Mouse (Mus musculus) olfactory bulb, adult 2 months (tissue): ENCODE measurements around the gene Hyal1. TPM values are rescaled to one million over a fixed set of nuclear protein-coding genes. Genes with fewer than 3 reads are reported as not detected.

Experiments used
- H3K27ac ChIP-seq: fragments of 200-500 bp; 2 replicates; pipeline ENCODE4 v1.5.1; 2012; ENCODE audit warnings: low read depth, low read length; ENCODE audit not compliant: insufficient read depth
- H3K4me1 ChIP-seq: fragments of 200-500 bp; 2 replicates; pipeline ENCODE4 v1.6.1; 2012; ENCODE audit warnings: low read length; ENCODE audit not compliant: control insufficient read depth, insufficient read depth
- H3K4me3 ChIP-seq: fragments of 200-500 bp; 2 replicates; pipeline ENCODE4 v1.5.1; 2012; ENCODE audit warnings: mild to moderate bottlenecking, low read depth, low read length, moderate library complexity; ENCODE audit not compliant: insufficient read depth
- CTCF ChIP-seq: fragments of 200-500 bp; IDR thresholded peaks from 2 replicates; pipeline ENCODE4 v1.5.1; 2012; ENCODE audit warnings: low read depth, mild to moderate bottlenecking, low read length, moderate library complexity; ENCODE audit not compliant: insufficient read depth
- POLR2A ChIP-seq: fragments of 200-500 bp; IDR thresholded peaks from 2 replicates; pipeline ENCODE4 v1.6.1; 2012; ENCODE audit warnings: mild to moderate bottlenecking, low read depth, low read length, moderate library complexity; ENCODE audit not compliant: insufficient read depth
- WGBS: fragments of 180-500 bp; shearing (Covaris S2); methylation state at CpG from one replicate; pipeline ENCODE4 v1.1.7; 2018; 5-methylcytosine and 5-hydroxymethylcytosine counted together
- polyA plus RNA-seq: library from polyadenylated mRNA; stranded (reverse); fragments of >200 nt; gene quantifications from 2 replicates; pipeline ENCODE4 v1.2.4, GENCODE M21; 2012; ENCODE audit warnings: low replicate concordance; ENCODE audit not compliant: missing spikeins, insufficient read depth, insufficient read length

The Hyal1 gene
- polyA plus RNA-seq, result not detected in 2 replicates

- WGBS, result 29% methylated on average over 16 of the region's 16 CpGs
- TF ChIP-seq CTCF (no peak), POLR2A (no peak)
- Histone ChIP-seq H3K4me3 (peak within 1 kb of the TSS; percentile 21), H3K4me1 (peaks cover 13% of the 10 kb centered on the region), H3K27ac (peak within 1 kb of the TSS; percentile 7; the same call in 1 of the 2 replicates)
These were observed at the start of gene Hyal1 for GRCm38 (mm10) chr9:107576357-107577107. TSS of gene Hyal1 (plus strand) at chr9:107576927.

- H3K4me1 ChIP-seq, result peaks cover 25% of the 10 kb centered on the region
These were observed 42.8 kb upstream of the Hyal1 start, which contains the start of gene Tmem115 for GRCm38 (mm10) chr9:107533791-107534407. TSS of gene Tmem115 (plus strand) at chr9:107533945.

GRCm38 (mm10) chr9:107534408-107535202, 42.1 kb upstream of the Hyal1 start:
- Histone ChIP-seq H3K27ac (no peak overlapping the region), H3K4me1 (peaks cover 25% of the 10 kb centered on the region), H3K4me3 (peak overlapping the region; percentile 78)
- TF ChIP-seq POLR2A (no peak), CTCF (no peak)
- WGBS, result under 1% methylated on average over 40 of the region's 40 CpGs

More at GRCm38 (mm10) chr9:107533791-107534407, 42.8 kb upstream of the Hyal1 start, which contains the start of gene Tmem115:
- under 1% methylated on average over 48 of the region's 48 CpGs for WGBS
- H3K4me3 ChIP-seq, result peak within 1 kb of the TSS; percentile 78
- 0 out of 2 replicates have a peak, but pooled peaks have one; percentile 19 for TF ChIP-seq CTCF
- peak; percentile 72 for TF ChIP-seq POLR2A
- H3K27ac ChIP-seq, result peak within 1 kb of the TSS; percentile 72; the same call in 1 of the 2 replicates

- H3K27ac ChIP-seq, result no peak overlapping the region
- WGBS, result 52% methylated on average over 7 of the region's 7 CpGs
- peaks cover 34% of the 10 kb centered on the region for H3K4me1 ChIP-seq
These were observed 38.5 kb upstream of the Hyal1 start for GRCm38 (mm10) chr9:107538231-107538630.

GRCm38 (mm10) chr9:107538711-107539110, 38.0 kb upstream of the Hyal1 start:
- Histone ChIP-seq H3K27ac (no peak overlapping the region), H3K4me3 (no peak overlapping the region), H3K4me1 (peaks cover 34% of the 10 kb centered on the region)
- no peak for TF ChIP-seq POLR2A
- no peak for TF ChIP-seq CTCF
- 93% methylated on average over 3 of the region's 3 CpGs for WGBS

More at GRCm38 (mm10) chr9:107538231-107538630, 38.5 kb upstream of the Hyal1 start:
- no peak for TF ChIP-seq POLR2A
- TF ChIP-seq CTCF, result no peak
- no peak overlapping the region for H3K4me3 ChIP-seq

- TF ChIP-seq CTCF (no peak), POLR2A (no peak)
- WGBS, result 93% methylated on average over 8 of the region's 8 CpGs
- Histone ChIP-seq H3K4me3 (no peak overlapping the region), H3K27ac (no peak overlapping the region), H3K4me1 (peaks cover 35% of the 10 kb centered on the region)
These were observed 36.8 kb upstream of the Hyal1 start for GRCm38 (mm10) chr9:107539940-107540339.

- WGBS, result 67% methylated on average over 4 of the region's 4 CpGs
- no peak overlapping the region for H3K4me3 ChIP-seq
- TF ChIP-seq CTCF (no peak), POLR2A (no peak)
- no peak overlapping the region for H3K27ac ChIP-seq
- peaks cover 36% of the 10 kb centered on the region for H3K4me1 ChIP-seq
These were observed 36.3 kb upstream of the Hyal1 start for GRCm38 (mm10) chr9:107540420-107540819.

GRCm38 (mm10) chr9:107541005-107541404, 35.7 kb upstream of the Hyal1 start:
- TF ChIP-seq CTCF, result no peak
- no peak for TF ChIP-seq POLR2A
- H3K4me3 ChIP-seq, result no peak overlapping the region
- no peak overlapping the region for H3K27ac ChIP-seq
- peaks cover 30% of the 10 kb centered on the region for H3K4me1 ChIP-seq
- WGBS, result 36% methylated on average over 10 of the region's 10 CpGs
